Mouse (Mus musculus): Measurements from ENCODE around the gene Lrwd1.

GRCm38 (mm10) chr5:136075076-136075475, 60.8 kb downstream of the Lrwd1 start:
- no peak for TF ChIP-seq TAL1 (IDR thresholded peaks at IDR 0.05; ENCODE audit: low read length)
- TF ChIP-seq GATA1 (IDR thresholded peaks at IDR 0.05; ENCODE audit: low read length), result no peak

Data from erythroblast, embryonic 14.5 days (primary cell).